ENCODE assay signal across 8 mouse cellular contexts in the genomic region with DNA sequence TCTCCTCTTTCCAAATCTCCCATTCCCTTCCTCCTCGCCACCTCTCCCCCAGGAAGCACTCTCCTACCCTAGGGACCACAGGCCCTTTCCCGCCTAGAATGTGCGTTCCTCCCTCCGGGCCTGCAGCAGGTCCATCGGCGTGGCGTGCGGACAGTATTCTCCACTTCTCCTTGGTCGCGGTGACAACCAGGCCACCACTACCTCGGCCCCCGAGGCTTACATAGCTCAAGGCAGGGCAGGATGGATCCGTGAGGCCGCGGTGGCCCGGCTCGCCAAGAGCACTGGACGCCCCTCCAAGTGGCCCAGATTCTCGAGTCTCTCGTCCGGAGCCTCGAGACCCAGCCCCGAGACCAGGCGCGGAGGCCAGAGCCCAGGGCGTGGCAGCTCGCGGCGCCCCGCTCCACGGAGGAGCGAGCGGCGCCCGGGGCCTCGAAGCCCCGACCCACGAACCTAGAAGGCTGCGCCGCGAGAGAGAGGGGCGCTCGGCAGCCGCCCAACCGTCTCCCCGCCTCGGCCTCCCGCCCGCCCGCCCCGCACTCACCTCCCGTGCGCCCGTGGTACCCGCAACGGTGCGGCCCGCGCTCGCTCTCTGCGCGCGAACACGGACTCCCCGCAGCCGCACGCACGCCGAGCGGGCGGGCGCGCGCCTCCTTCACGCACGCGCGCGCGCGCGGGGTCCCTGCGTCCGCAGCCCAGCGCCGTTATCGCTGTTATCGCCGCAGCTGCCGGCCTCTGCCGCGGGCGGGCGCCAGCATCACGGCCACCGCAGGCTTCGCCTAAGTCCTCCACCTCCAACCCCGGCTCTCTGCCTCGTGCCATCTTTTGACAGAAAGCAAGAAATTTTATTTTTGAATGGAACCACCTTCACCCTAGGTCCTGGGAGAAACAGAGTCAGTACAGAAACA. TPM values are rescaled to one million over a fixed set of nuclear protein-coding genes. Genes with fewer than 3 reads are reported as not detected.
DNase-seq lines count a peak whose midpoint lies in the region; ATAC-seq lines count a peak whose summit lies in the region.

TSS of gene B3galnt1 (minus strand) at position 700 of the 905 bp plus-strand sequence.

- WGBS in hindbrain, embryonic 13.5 days, result under 1% methylated on average over 74 of the region's 99 CpGs

- peak within 1 kb of the TSS; percentile 81 for H3K4me3 ChIP-seq in hindbrain, embryonic 13.5 days

- peak within 1 kb of the TSS; percentile 88 for H3K27ac ChIP-seq in hindbrain, embryonic 13.5 days

- peak within 1 kb of the TSS; percentile 76 for H3K4me2 ChIP-seq in hindbrain, embryonic 13.5 days

- peaks cover 4% of the 10 kb centered on the region; the same call in 1 of the 2 replicates for H3K27me3 ChIP-seq in hindbrain, embryonic 13.5 days

- peak within 1 kb of the TSS; percentile 91 for H3K9ac ChIP-seq in hindbrain, embryonic 13.5 days

- H3K36me3 ChIP-seq in hindbrain, embryonic 13.5 days, result peaks cover 3% of the 10 kb centered on the region; the same call in 1 of the 2 replicates

- H3K4me1 ChIP-seq in hindbrain, embryonic 13.5 days (replicated peaks), result peaks cover 42% of the 10 kb centered on the region

- peak; percentile 89 for ATAC-seq in hindbrain, embryonic 13.5 days (ENCODE audit: low FRiP score)
- ATAC-seq in activated CD4-positive, CD25-positive, alpha-beta regulatory T cell, adult 4 months, result no peak

- DNase-seq in adrenal gland, adult (ENCODE audit: inconsistent age in 2 of 2, low spot score in 1 of 2), result peak; percentile 67 to 89
- DNase-seq in cerebellum, postnatal 14 days, result peak; percentile 74 to 81
- DNase-seq in frontal cortex, postnatal 36 days (ENCODE audit: low spot score in 2 of 2), result peak; percentile 58 to 72
- peak; percentile 31 for DNase-seq in left cerebral cortex, adult 11 months (ENCODE audit: low spot score)
- peak; percentile 50 for DNase-seq in lung, postnatal 25 days (ENCODE audit: low spot score)
- DNase-seq in retina, postnatal 7 days (ENCODE audit: low read depth, low spot score), result peak; percentile 56

- no peaks in the 10 kb centered on the region for H3K9me3 ChIP-seq in hindbrain, embryonic 13.5 days

RNA-seq across cellular contexts. Expression of gene B3galnt1, which starts in this region (rescaled TPM):
- 78.8 and 79.4 TPM in 2 replicates for polyA plus RNA-seq in hindbrain, embryonic 13.5 days (2015; fragmentation: Nextera tagmentation; extraction: Ambion mirVana)
- not detected for polyA plus RNA-seq in activated CD4-positive, CD25-positive, alpha-beta regulatory T cell, adult 4 months (2017; shearing (Covaris generic))

Comparison
In these comparisons a context has a peak if more than half of its experiments do, and no peak if none do; other contexts are left out.
1. RNA of gene B3galnt1 (polyA plus RNA-seq): 78.8 to 79.4 TPM in hindbrain, embryonic 13.5 days; not detected in activated CD4-positive, CD25-positive, alpha-beta regulatory T cell, adult 4 months; every median in the first group is over 10 times any median in the second.
2. Peak in every context shown above with its lines, with median percentiles within 50 percentile points of each other: DNase-seq.